Mouse (Mus musculus) liver, embryonic 14.5 days (tissue): ENCODE data around the gene Cdk5rap3.
A peak's percentile ranks its signal among the peaks of the same experiment; 100 is the strongest.

Source experiments
- CTCF ChIP-seq: IDR thresholded peaks from 2 replicates; pipeline ENCODE4 v1.5.1; 2016; ENCODE audit warnings: antibody characterized with exemption, low read depth, control low read depth
- EP300 ChIP-seq: IDR thresholded peaks from 2 replicates; pipeline ENCODE4 v1.6.1; 2016; ENCODE audit warnings: antibody characterized with exemption, low read depth

GRCm38 (mm10) chr11:96963580-96963979 lies 47.3 kb upstream of the Cdk5rap3 start:
- TF ChIP-seq CTCF (peak; percentile 98), EP300 (no peak)
